Mouse (Mus musculus) G1E (cell line): Measurements from ENCODE around the gene Spz1. TPM values are rescaled to one million over a fixed set of nuclear protein-coding genes. Genes with fewer than 3 reads are reported as not detected.

Experiments
- ATAC-seq: 2 replicates; pipeline ENCODE4 v1.8.0; 2016; ENCODE audit warnings: mild to moderate bottlenecking; ENCODE audit not compliant: insufficient number of reproducible peaks, poor library complexity, low FRiP score, severe bottlenecking; ENCODE audit errors: extremely low read depth
- DNase-seq: peaks from one replicate; pipeline ENCODE4 v3.0.0; 2012; ENCODE audit warnings: low spot score
- H3K27me3 ChIP-seq: 2 replicates; pipeline ENCODE4 v1.6.1; 2012; ENCODE audit warnings: mild to moderate bottlenecking, low read length, inconsistent platforms; ENCODE audit not compliant: insufficient read depth
- H3K36me3 ChIP-seq: replicated peaks from 2 replicates; pipeline ENCODE3; 2012; ENCODE audit warnings: mild to moderate bottlenecking, inconsistent platforms
- H3K4me1 ChIP-seq: 2 replicates; pipeline ENCODE4 v1.6.1; 2012; ENCODE audit warnings: low read depth, low read length, inconsistent platforms, mixed read lengths; ENCODE audit not compliant: insufficient read depth
- H3K4me3 ChIP-seq: 2 replicates; pipeline ENCODE4 v1.5.1; 2012; ENCODE audit warnings: low read depth, mild to moderate bottlenecking, inconsistent platforms, low read length, moderate library complexity, mixed read lengths
- H3K9me3 ChIP-seq: replicated peaks from 2 replicates; pipeline ENCODE4 v1.6.1; 2012; ENCODE audit warnings: inconsistent platforms
- CTCF ChIP-seq: IDR thresholded peaks from 2 replicates; pipeline ENCODE4 v1.5.1; 2012; ENCODE audit warnings: low read depth, low read length, inconsistent platforms, mixed read lengths
- GATA1 ChIP-seq: IDR thresholded peaks from 2 replicates; pipeline ENCODE4 v1.6.1; 2012; ENCODE audit warnings: borderline replicate concordance, low read length, inconsistent platforms, mixed read lengths
- GATA2 ChIP-seq: IDR thresholded peaks from 2 replicates; pipeline ENCODE4 v1.6.1; 2012; ENCODE audit warnings: low read depth, low read length, inconsistent platforms, borderline replicate concordance
- POLR2AphosphoS5 ChIP-seq: IDR thresholded peaks from 2 replicates; pipeline ENCODE4 v1.6.1; 2012; ENCODE audit warnings: low read depth, low read length, inconsistent platforms; ENCODE audit not compliant: insufficient replicate concordance
- TAL1 ChIP-seq: conservative IDR thresholded peaks from 2 replicates; pipeline ENCODE4 v1.6.1; 2012; ENCODE audit warnings: low read depth, low read length, inconsistent platforms, mixed read lengths
- polyA plus RNA-seq: library from polyadenylated mRNA; stranded (reverse); fragments of >175 nt; gene quantifications from 2 replicates; pipeline ENCODE4 v1.2.3, GENCODE M21; 2012
- total RNA-seq, 2 experiments: library from RNA; stranded (forward) in 1 of 2; stranded (reverse) in 1 of 2; fragments of 200-1000 nt in 1 of 2; fragments of >200 nt in 1 of 2; fragmentation: Nextera tagmentation in 1 of 2; gene quantifications; 2 replicates each; pipeline ENCODE4 v1.2.3; 2014 to 2017

Spz1 gene
- total RNA-seq (2014; fragmentation: Nextera tagmentation) = not detected in 2 replicates
- 0.11 TPM in 1 of 2 replicates, not detected in the other for total RNA-seq (2017)
- polyA plus RNA-seq = not detected in 2 replicates

DNA sequence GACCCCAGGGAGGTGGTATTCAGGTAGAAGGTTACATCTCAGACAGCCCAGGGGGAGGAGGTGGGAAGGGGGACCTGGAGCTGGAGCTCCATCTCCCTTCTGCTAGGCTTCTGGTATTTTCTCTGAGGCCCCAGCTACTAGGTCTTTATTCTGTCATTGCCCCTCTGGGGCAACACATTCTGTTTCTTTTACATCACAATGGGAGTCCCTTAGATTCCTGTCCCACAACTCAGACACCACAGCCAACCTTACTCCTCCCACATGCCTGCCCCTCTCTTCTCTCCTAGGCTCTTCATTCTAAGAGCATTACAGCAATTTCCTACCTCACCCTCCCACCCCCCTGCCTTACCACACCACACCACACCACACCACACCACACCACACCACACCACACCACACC is at the start of gene Spz1:
TSS of gene Spz1 (minus strand) at position 101 of the 400 bp plus-strand sequence.
- TF ChIP-seq GATA2 (no peak), CTCF (no peak), GATA1 (no peak), POLR2AphosphoS5 (no peak), TAL1 (no peak)
- DNase-seq = no peak
- H3K9me3 ChIP-seq = no peaks in the 10 kb centered on the region
- peaks cover 16% of the 10 kb centered on the region for H3K27me3 ChIP-seq
- no peak for ATAC-seq
- no peak within 1 kb of the TSS for H3K4me3 ChIP-seq
- H3K4me1 ChIP-seq = peaks cover 13% of the 10 kb centered on the region
- no peaks in the 10 kb centered on the region for H3K36me3 ChIP-seq

DNA sequence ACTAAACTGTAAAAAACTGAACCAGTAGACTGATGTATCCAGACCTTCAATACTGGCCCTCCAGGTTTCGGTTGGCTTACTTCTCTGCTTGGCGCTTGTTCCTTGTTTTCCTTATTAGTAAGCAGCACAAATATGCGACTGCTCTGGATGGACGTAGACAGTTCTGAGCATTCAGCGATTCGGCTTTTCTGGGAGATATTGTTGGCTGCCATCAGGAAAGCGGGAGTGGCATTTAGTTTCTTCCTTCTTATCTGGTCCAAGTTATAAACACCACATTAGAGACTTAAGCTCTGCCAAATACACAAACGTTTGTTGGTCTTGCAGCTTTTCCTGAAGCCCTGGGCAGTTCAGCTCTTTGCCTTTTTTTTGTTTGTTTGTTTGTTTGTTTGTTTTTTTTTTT is 40.5 kb upstream of the Spz1 start:
- Histone ChIP-seq H3K4me3 (no peak overlapping the region), H3K27me3 (no peaks in the 10 kb centered on the region), H3K36me3 (peaks cover 20% of the 10 kb centered on the region), H3K4me1 (peaks cover 20% of the 10 kb centered on the region), H3K9me3 (no peaks in the 10 kb centered on the region)
- ATAC-seq (no peak), DNase-seq (no peak)
- TF ChIP-seq TAL1 (no peak), GATA2 (no peak), CTCF (no peak), GATA1 (no peak), POLR2AphosphoS5 (no peak)

DNA sequence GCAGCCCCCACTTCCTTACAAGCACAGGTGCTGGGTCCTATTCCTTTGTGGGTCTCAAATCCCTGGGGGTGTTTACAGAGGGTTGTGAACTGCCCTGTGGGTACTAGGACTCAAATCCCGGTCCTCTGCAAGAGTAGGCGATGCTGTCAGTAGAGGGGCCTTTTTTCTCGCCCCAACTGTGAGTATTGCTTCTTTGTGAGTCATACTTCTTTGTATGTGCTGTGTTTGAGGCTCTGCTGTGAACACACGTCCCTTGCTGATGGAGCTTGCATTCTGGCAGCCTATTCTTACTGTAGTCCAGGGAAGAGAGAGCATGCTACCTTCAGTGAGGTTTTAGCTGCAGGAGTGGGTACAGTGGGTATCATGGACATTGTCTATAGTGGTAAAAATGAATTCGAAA is 39.2 kb upstream of the Spz1 start:
- ATAC-seq (no peak), DNase-seq (no peak)
- H3K36me3 ChIP-seq = peaks cover 20% of the 10 kb centered on the region
- TF ChIP-seq POLR2AphosphoS5 (no peak), GATA1 (no peak), TAL1 (no peak), GATA2 (no peak), CTCF (no peak)
- H3K4me1 ChIP-seq = peaks cover 27% of the 10 kb centered on the region
- H3K9me3 ChIP-seq = no peaks in the 10 kb centered on the region
- no peaks in the 10 kb centered on the region for H3K27me3 ChIP-seq
- H3K4me3 ChIP-seq = no peak overlapping the region

DNA sequence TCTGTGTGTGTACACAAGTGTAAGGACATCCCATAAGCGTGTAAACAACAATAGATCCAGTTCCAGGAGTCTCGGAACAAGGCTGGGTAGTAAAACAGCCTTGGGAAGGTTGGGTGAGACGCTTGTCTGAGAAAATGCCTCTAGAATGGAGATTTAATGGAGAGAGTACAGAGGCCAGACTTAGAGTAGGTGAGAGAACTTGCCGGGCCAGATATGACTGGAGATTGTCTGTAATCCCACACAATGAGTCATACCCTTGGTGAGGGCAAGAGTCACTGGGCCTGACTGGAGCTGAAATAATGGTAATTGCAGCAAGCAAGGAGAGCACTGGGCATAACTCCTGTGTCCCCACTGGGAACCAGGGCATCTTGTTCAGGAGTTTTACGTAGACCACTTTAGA is 37.1 kb upstream of the Spz1 start:
- peaks cover 20% of the 10 kb centered on the region for H3K36me3 ChIP-seq
- no peaks in the 10 kb centered on the region for H3K27me3 ChIP-seq
- TF ChIP-seq POLR2AphosphoS5 (no peak), GATA2 (no peak), TAL1 (no peak), GATA1 (no peak), CTCF (no peak)
- DNase-seq = no peak
- no peaks in the 10 kb centered on the region for H3K9me3 ChIP-seq
- H3K4me3 ChIP-seq = no peak overlapping the region
- H3K4me1 ChIP-seq = peaks cover 47% of the 10 kb centered on the region
- no peak for ATAC-seq

DNA sequence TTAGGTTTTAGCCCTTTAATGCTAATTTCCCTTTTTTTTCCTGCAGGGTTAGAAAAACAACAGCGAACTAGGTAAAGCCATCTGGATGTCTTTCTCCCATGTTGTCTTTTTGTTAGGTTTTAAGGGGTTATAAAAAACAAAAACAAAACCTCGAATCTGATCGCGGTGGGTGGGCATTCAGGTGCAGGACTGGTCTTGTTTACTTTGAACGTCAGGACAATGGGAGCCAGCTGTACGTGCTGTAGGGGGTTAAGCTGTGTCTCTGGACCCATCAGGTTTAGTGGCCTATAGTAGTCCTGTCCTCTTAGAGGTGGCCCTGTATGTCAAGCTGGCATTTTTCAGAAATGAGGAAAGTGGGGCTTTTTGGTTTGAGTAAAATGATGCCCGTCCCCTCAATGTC is 35.9 kb upstream of the Spz1 start:
- no peak for TF ChIP-seq GATA1
- TF ChIP-seq CTCF = no peak
- no peak for TF ChIP-seq TAL1
- no peak for TF ChIP-seq POLR2AphosphoS5
- TF ChIP-seq GATA2 = no peak
- H3K4me3 ChIP-seq = peak overlapping the region; percentile 94
- H3K36me3 ChIP-seq = peaks cover 20% of the 10 kb centered on the region
- DNase-seq = no peak
- no peak for ATAC-seq
- peaks cover 48% of the 10 kb centered on the region for H3K4me1 ChIP-seq
- no peaks in the 10 kb centered on the region for H3K27me3 ChIP-seq
- H3K9me3 ChIP-seq = no peaks in the 10 kb centered on the region

DNA sequence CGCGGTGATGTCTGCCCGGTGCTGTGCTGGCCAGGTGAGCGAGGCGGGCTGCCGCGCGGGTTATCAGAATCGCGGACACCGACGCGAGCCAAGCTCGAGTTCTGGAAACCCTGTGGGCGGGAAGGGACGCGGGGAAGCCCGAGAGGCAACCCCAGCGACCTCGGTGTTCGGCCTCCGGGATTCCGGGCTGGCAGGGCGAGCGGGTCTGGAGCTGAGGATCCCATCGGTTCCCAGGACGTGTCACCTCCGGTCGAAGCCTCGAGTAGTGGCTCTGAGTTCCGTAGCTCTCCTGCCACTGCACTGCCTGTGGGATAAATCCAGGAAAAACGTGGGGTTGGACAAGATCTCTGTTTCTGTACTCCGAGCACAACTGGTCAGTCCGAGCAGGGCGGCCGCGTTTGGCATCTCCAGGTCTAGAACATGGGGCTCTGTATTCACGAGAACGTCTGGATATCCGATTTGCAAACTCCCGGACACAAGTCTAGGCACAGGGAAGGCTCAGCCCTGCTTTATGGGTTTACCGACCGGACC is 35.3 kb upstream of the Spz1 start:
- Histone ChIP-seq H3K27me3 (no peaks in the 10 kb centered on the region), H3K4me1 (peaks cover 48% of the 10 kb centered on the region), H3K4me3 (peak overlapping the region; percentile 94), H3K9me3 (no peaks in the 10 kb centered on the region), H3K36me3 (peaks cover 17% of the 10 kb centered on the region)
- ATAC-seq = no peak
- TF ChIP-seq GATA1 = no peak
- DNase-seq = peak; percentile 39
